Mouse (Mus musculus): ENCODE data around the gene Zfp341. TPM values are rescaled to one million over a fixed set of nuclear protein-coding genes. Genes with fewer than 3 reads are reported as not detected.

Gene Zfp341
- polyA plus RNA-seq, 1 experiment from 2014 or later, result 1.5 TPM

DNA sequence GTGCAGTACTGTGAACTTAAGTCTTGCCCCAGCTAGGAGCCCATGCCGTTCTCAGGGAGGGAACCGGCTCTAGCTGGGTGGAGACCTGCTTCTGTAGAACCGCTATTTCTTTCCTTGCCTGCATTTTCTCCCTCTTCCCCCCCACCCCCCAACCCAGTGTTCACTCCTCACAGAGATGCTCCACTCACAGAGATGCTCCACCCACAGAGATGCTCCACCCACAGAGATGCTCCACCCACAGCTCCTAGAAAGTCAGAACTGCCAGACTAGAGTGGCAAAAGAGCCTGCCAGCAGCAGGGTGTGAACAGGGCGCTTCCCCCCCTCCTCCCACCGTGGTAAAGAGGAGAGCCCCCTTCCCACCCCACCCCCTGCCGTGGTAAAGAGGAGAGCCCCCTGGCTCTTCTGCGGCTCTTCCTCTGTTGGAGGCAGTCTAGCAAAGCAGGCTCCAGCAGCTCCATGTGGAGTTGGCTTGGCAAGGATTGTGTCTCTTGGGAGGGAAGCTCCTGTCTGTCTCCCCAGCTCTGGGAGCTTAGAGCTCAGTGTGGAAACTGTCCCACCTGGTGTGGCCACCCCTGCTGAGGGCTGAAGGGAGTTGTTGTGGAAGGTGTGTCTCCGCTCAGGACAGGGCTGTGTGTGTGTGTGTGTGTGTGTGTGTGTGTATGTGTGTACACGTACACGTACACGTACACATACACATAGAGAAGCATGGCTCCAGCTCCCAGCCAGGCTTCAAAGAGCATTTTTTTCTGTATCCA lies 80.3 kb downstream of the Zfp341 start:
- no peak overlapping the region for H3K4me3 ChIP-seq (ENCODE audit: low read depth, low read length)
- no peak overlapping the region for H3K4me2 ChIP-seq (ENCODE audit: low read depth, low read length, severe bottlenecking)
- ATAC-seq (replicated peaks; ENCODE audit: low FRiP score) (no peak), DNase-seq (ENCODE audit: low spot score) (no peak)
- no peaks in the 10 kb centered on the region; the same call in 1 of the 2 replicates for H3K36me3 ChIP-seq (ENCODE audit: control insufficient read depth, insufficient read depth, low read length)
- no peaks in the 10 kb centered on the region for H3K4me1 ChIP-seq (replicated peaks; ENCODE audit: control insufficient read depth, insufficient read depth, low read length)
- H3K9ac ChIP-seq (ENCODE audit: low read length), result no peak overlapping the region
- no peak overlapping the region for H3K27ac ChIP-seq (ENCODE audit: low read depth, low read length)
- H3K27me3 ChIP-seq (ENCODE audit: control insufficient read depth, insufficient read depth, low read length), result no peaks in the 10 kb centered on the region
- WGBS, result 89% methylated on average over 11 of the region's 11 CpGs
- no peaks in the 10 kb centered on the region for H3K9me3 ChIP-seq (ENCODE audit: control insufficient read depth, low read length)

- H3K4me3 ChIP-seq (ENCODE audit: low read depth, low read length), result no peak overlapping the region
- no peaks in the 10 kb centered on the region for H3K27me3 ChIP-seq (ENCODE audit: control insufficient read depth, insufficient read depth, low read length)
- DNase-seq (ENCODE audit: low spot score) (no peak), ATAC-seq (replicated peaks; ENCODE audit: low FRiP score) (no peak)
- H3K27ac ChIP-seq (ENCODE audit: low read depth, low read length), result no peak overlapping the region
- H3K4me2 ChIP-seq (ENCODE audit: low read depth, low read length, severe bottlenecking), result no peak overlapping the region
- H3K9me3 ChIP-seq (ENCODE audit: control insufficient read depth, low read length), result no peaks in the 10 kb centered on the region
- no peaks in the 10 kb centered on the region for H3K4me1 ChIP-seq (replicated peaks; ENCODE audit: control insufficient read depth, insufficient read depth, low read length)
- H3K9ac ChIP-seq (ENCODE audit: low read length), result no peak overlapping the region
- WGBS, result 94% methylated on average over 11 of the region's 12 CpGs
- H3K36me3 ChIP-seq (ENCODE audit: control insufficient read depth, insufficient read depth, low read length), result no peaks in the 10 kb centered on the region; the same call in 1 of the 2 replicates
These were observed 80.8 kb downstream of the Zfp341 start for GRCm38 (mm10) chr2:154693941-154694256.

DNA sequence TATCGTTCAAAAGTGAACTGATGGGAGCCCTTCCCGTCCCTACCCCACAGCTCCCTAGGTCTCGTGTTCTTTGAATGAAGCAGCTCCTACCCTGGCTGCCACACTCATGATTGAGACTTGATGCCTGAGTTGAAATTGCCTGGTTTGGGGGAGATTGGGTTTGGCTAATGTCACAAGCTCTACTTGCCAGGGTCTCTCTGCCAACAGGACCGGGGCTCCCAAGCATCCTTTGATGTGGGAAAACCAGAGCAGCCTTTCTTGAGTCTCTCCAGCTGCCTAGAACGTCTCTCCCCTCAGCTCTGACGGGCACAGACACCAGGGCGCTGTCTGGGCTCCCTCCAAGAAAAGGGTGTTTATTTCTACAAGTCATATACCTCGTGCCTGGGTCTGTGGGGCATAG lies 82.6 kb downstream of the Zfp341 start:
- H3K27ac ChIP-seq (ENCODE audit: low read depth, low read length), result no peak overlapping the region
- no peaks in the 10 kb centered on the region for H3K27me3 ChIP-seq (ENCODE audit: control insufficient read depth, insufficient read depth, low read length)
- ATAC-seq (replicated peaks; ENCODE audit: low FRiP score) (no peak), DNase-seq (ENCODE audit: low spot score) (no peak)
- H3K36me3 ChIP-seq (ENCODE audit: control insufficient read depth, insufficient read depth, low read length), result no peaks in the 10 kb centered on the region; the same call in 1 of the 2 replicates
- WGBS, result 88% methylated on average over 8 of the region's 8 CpGs
- H3K4me2 ChIP-seq (ENCODE audit: low read depth, low read length, severe bottlenecking), result no peak overlapping the region
- no peak overlapping the region for H3K9ac ChIP-seq (ENCODE audit: low read length)
- no peaks in the 10 kb centered on the region for H3K9me3 ChIP-seq (ENCODE audit: control insufficient read depth, low read length)
- H3K4me3 ChIP-seq (ENCODE audit: low read depth, low read length), result no peak overlapping the region
- no peaks in the 10 kb centered on the region for H3K4me1 ChIP-seq (replicated peaks; ENCODE audit: control insufficient read depth, insufficient read depth, low read length)

Other genes with a start within 250 kb of the Zfp341 start
- gene Cdk5rap1, start 240.3 kb upstream of the Zfp341 start, polyA plus RNA-seq (2014; fragmentation: Nextera tagmentation; extraction: Ambion mirVana), result 15.0 and 17.0 TPM in 2 replicates
- gene Snta1, start 205.2 kb upstream of the Zfp341 start, polyA plus RNA-seq (2014; fragmentation: Nextera tagmentation; extraction: Ambion mirVana), result 3.1 and 3.4 TPM in 2 replicates
- 69.4 and 71.6 TPM in 2 replicates for gene Cbfa2t2, start 176.8 kb upstream of the Zfp341 start, polyA plus RNA-seq (2014; fragmentation: Nextera tagmentation; extraction: Ambion mirVana)
- gene 1700003F12Rik, start 66.2 kb upstream of the Zfp341 start, polyA plus RNA-seq (2014; fragmentation: Nextera tagmentation; extraction: Ambion mirVana), result 2.3 and 4.5 TPM in 2 replicates
- 0.41 and 0.77 TPM in 2 replicates for gene Actl10, start 61.5 kb upstream of the Zfp341 start, polyA plus RNA-seq (2014; fragmentation: Nextera tagmentation; extraction: Ambion mirVana)
- 5.5 and 7.6 TPM in 2 replicates for gene Necab3, start 54.4 kb upstream of the Zfp341 start, polyA plus RNA-seq (2014; fragmentation: Nextera tagmentation; extraction: Ambion mirVana)
- 17.6 and 18.6 TPM in 2 replicates for gene E2f1, start 43.4 kb upstream of the Zfp341 start, polyA plus RNA-seq (2014; fragmentation: Nextera tagmentation; extraction: Ambion mirVana)
- gene Pxmp4, start 9.6 kb upstream of the Zfp341 start, polyA plus RNA-seq (2014; fragmentation: Nextera tagmentation; extraction: Ambion mirVana), result 10.0 and 10.6 TPM in 2 replicates
- gene 4930519P11Rik, start 140 bp downstream of the Zfp341 start, polyA plus RNA-seq (2014; fragmentation: Nextera tagmentation; extraction: Ambion mirVana), result 1.0 TPM in 1 of 2 replicates, not detected in the other
- 13.3 and 16.7 TPM in 2 replicates for gene Chmp4b, start 38.4 kb downstream of the Zfp341 start, polyA plus RNA-seq (2014; fragmentation: Nextera tagmentation; extraction: Ambion mirVana)
- gene Gm14214, start 156.7 kb downstream of the Zfp341 start, polyA plus RNA-seq (2014; fragmentation: Nextera tagmentation; extraction: Ambion mirVana), result not detected in 2 replicates
- 92.4 and 102 TPM in 2 replicates for gene Raly, start 177.8 kb downstream of the Zfp341 start, polyA plus RNA-seq (2014; fragmentation: Nextera tagmentation; extraction: Ambion mirVana)
- 0.69 and 1.0 TPM in 2 replicates for gene a, start 178.1 kb downstream of the Zfp341 start, polyA plus RNA-seq (2014; fragmentation: Nextera tagmentation; extraction: Ambion mirVana)